Mouse (Mus musculus): Measurements from ENCODE around the gene Ppp1r12b. TPM values are rescaled to one million over a fixed set of nuclear protein-coding genes. Genes with fewer than 3 reads are reported as not detected.

The Ppp1r12b gene
- polyA plus RNA-seq, 1 experiment from 2014 or later = 18.0 TPM

DNA sequence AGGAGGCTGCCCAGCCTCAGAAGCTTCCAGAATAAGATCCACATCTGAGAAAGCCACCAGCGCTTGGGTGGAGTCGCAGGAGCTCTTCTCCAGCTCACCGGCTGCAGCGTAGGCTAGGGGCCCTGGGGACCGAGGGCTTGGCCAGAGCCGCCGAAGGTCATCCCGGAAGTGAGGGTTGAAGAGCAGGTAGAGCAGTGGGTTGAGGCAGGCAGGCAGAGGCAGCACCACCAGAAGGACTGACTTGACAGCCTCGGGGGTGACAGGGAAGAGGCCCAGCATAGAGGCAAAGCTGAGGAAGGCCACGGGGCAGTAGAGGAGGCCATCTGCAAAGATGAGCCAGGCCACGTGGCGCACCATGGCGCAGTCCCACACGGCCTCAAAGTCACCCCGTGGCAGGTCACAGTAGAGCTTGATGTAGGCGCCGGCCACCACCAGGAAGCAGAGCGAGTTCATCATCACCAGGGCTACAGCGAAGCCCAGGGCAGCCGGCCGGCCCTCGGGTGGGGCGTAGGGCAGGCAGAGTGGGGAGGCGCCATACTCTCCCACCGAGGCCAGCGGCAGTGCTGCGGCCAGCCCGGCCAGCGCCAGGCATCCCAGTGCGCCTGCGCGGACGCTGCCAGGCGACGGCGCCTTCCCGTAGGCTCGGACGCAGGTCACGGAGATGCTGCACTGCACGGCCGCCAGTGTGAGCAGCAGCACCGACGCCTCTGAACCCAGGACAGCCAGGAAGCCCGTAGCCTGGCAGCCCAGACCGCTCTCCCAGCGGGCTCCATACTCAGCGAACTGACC, 31.6 kb upstream of the Ppp1r12b start:
- H3K4me3 ChIP-seq (replicated peaks) = peak overlapping the region; percentile 38
- WGBS = 30% methylated on average over 48 of the region's 48 CpGs
- H3K36me3 ChIP-seq = no peaks in the 10 kb centered on the region
- H3K4me1 ChIP-seq (replicated peaks) = peaks cover 8% of the 10 kb centered on the region
- H3K9me3 ChIP-seq = no peaks in the 10 kb centered on the region
- peak; percentile 88 for ATAC-seq
- peak overlapping the region; percentile 89 for H3K4me2 ChIP-seq (replicated peaks)
- H3K27ac ChIP-seq = no peak overlapping the region
- H3K9ac ChIP-seq = peak overlapping the region; percentile 30; the same call in 1 of the 2 replicates
- H3K27me3 ChIP-seq (replicated peaks) = 0 out of 2 replicates have a peak, but pooled peaks cover 4% of the 10 kb centered on the region

GRCm38 (mm10) chr1:134972920-134973319, 17.2 kb upstream of the Ppp1r12b start:
- no peak for ATAC-seq
- 0 out of 2 replicates have a peak, but pooled peaks cover 2% of the 10 kb centered on the region for H3K4me1 ChIP-seq (replicated peaks)
- H3K27me3 ChIP-seq (replicated peaks) = no peaks in the 10 kb centered on the region
- no peak overlapping the region for H3K27ac ChIP-seq
- 0 out of 2 replicates have a peak, but pooled peaks cover 8% of the 10 kb centered on the region for H3K36me3 ChIP-seq
- H3K9me3 ChIP-seq = no peaks in the 10 kb centered on the region
- no peak overlapping the region for H3K4me3 ChIP-seq (replicated peaks)
- H3K9ac ChIP-seq = no peak overlapping the region
- 59% methylated on average over 1 of the region's 1 CpGs for WGBS
- H3K4me2 ChIP-seq (replicated peaks) = no peak overlapping the region

DNA sequence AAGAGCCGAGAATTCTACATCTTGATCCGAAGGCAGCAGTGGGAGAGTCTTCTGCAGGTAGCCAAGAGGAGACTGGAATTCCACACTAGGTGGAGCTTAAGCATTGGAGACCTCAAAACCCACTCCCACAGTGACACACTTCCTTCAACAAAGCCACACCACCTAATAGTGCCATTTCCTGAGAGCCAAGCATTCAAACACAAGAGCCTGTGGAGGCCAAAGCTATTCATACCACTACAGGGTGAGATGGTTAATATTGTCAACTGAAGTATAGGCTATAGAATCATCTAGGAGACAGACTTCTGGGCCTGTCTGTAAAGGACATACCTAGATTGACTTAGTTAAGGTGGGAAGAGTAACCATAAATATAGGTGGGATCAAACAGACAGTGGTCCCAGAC, 9.7 kb upstream of the Ppp1r12b start:
- no peak overlapping the region for H3K4me2 ChIP-seq (replicated peaks)
- 0 out of 2 replicates have a peak, but pooled peaks cover 4% of the 10 kb centered on the region for H3K36me3 ChIP-seq
- no peak overlapping the region for H3K4me3 ChIP-seq (replicated peaks)
- H3K9ac ChIP-seq = no peak overlapping the region
- H3K27me3 ChIP-seq (replicated peaks) = no peaks in the 10 kb centered on the region
- WGBS = 86% methylated on average over 2 of the region's 2 CpGs
- peaks cover 12% of the 10 kb centered on the region; the same call in 1 of the 2 replicates for H3K4me1 ChIP-seq (replicated peaks)
- H3K9me3 ChIP-seq = no peaks in the 10 kb centered on the region
- H3K27ac ChIP-seq = no peak overlapping the region
- ATAC-seq = no peak

- H3K36me3 ChIP-seq = no peaks in the 10 kb centered on the region
- H3K27me3 ChIP-seq (replicated peaks) = no peaks in the 10 kb centered on the region
- H3K4me1 ChIP-seq (replicated peaks) = peaks cover 12% of the 10 kb centered on the region; the same call in 1 of the 2 replicates
- no peaks in the 10 kb centered on the region for H3K9me3 ChIP-seq
- H3K4me2 ChIP-seq (replicated peaks) = peak overlapping the region; percentile 74
- H3K4me3 ChIP-seq (replicated peaks) = peak overlapping the region; percentile 73
- peak; percentile 80 for ATAC-seq
- no peak overlapping the region for H3K27ac ChIP-seq
- peak overlapping the region; percentile 64 for H3K9ac ChIP-seq
- 2% methylated on average over 11 of the region's 11 CpGs for WGBS
These were observed 7.1 kb upstream of the Ppp1r12b start for GRCm38 (mm10) chr1:134962821-134963220.

- Histone ChIP-seq H3K4me2 (replicated peaks) (peak within 1 kb of the TSS; percentile 74), H3K4me3 (replicated peaks) (peak within 1 kb of the TSS; percentile 73), H3K27ac (peak within 1 kb of the TSS; percentile 18; the same call in 1 of the 2 replicates), H3K9me3 (no peaks in the 10 kb centered on the region), H3K36me3 (no peaks in the 10 kb centered on the region), H3K4me1 (replicated peaks) (peaks cover 12% of the 10 kb centered on the region; the same call in 1 of the 2 replicates), H3K27me3 (replicated peaks) (no peaks in the 10 kb centered on the region), H3K9ac (peak within 1 kb of the TSS; percentile 64)
- peak; percentile 100 for ATAC-seq
- 2% methylated on average over 50 of the region's 50 CpGs for WGBS
These were observed 6.5 kb upstream of the Ppp1r12b start, which contains the start of gene Ube2t for GRCm38 (mm10) chr1:134962053-134962803. TSS of gene Ube2t (plus strand) at chr1:134962565.

DNA sequence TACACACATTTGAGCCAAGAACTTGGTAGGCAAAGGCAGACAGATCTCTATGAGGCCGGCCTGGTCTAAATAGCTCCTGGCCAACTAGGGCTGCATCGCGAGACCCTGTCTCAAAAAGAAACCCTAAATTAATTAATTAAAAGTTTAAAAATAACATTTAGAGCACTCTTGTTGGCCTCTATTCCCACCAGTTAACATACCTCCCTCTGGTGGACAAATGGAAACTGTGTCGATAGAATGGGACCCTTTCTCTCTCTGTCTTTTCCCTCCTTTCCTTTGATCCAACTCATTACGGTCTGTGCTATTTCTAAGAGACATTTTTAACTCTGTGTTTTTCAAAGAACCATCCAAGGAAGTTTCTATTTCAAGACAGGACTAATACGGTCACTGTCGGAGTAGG, 4.9 kb upstream of the Ppp1r12b start:
- Histone ChIP-seq H3K4me2 (replicated peaks) (no peak overlapping the region), H3K27ac (no peak overlapping the region), H3K9me3 (no peaks in the 10 kb centered on the region), H3K4me3 (replicated peaks) (no peak overlapping the region), H3K4me1 (replicated peaks) (peaks cover 12% of the 10 kb centered on the region; the same call in 1 of the 2 replicates), H3K27me3 (replicated peaks) (no peaks in the 10 kb centered on the region), H3K9ac (no peak overlapping the region), H3K36me3 (no peaks in the 10 kb centered on the region)
- 63% methylated on average over 7 of the region's 7 CpGs for WGBS
- no peak for ATAC-seq

DNA sequence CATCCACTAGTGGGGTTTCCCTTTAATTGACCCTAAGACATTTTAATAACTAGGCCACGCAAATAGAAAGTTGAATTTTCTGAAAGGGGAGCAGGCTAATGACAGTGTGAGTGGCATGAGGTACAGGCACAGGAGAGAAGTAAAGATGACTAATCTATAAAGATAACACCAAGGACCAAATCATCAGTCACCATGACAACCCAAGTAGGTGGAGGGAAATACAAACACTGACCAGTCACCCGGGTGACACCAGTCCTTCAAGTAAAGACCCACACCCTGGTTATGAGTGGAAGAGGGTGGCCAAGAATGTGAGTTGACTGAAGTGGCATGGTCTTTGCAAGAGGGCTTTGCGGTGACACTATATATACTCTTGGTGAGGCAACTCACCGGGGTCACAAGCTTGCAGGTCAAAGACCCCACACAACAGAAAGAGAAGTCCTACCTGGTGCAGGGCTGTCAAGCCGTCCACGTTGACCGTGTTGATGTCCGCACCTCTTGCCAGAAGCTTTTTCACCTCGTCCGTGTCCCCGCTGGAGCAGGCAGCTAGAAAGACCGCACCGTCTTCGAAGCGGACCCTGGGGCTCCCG, 599 bp downstream of the Ppp1r12b start:
- WGBS = 2% methylated on average over 16 of the region's 16 CpGs
- no peaks in the 10 kb centered on the region for H3K9me3 ChIP-seq
- H3K4me2 ChIP-seq (replicated peaks) = peak overlapping the region; percentile 83
- H3K4me1 ChIP-seq (replicated peaks) = peaks cover 5% of the 10 kb centered on the region; the same call in 1 of the 2 replicates
- peak overlapping the region; percentile 87 for H3K27ac ChIP-seq
- no peaks in the 10 kb centered on the region for H3K27me3 ChIP-seq (replicated peaks)
- peak; percentile 29 for ATAC-seq
- peak overlapping the region; percentile 88 for H3K9ac ChIP-seq
- H3K4me3 ChIP-seq (replicated peaks) = peak overlapping the region; percentile 94
- H3K36me3 ChIP-seq = no peaks in the 10 kb centered on the region

- Histone ChIP-seq H3K27ac (no peak overlapping the region), H3K9me3 (no peaks in the 10 kb centered on the region), H3K4me2 (replicated peaks) (no peak overlapping the region), H3K27me3 (replicated peaks) (no peaks in the 10 kb centered on the region), H3K4me3 (replicated peaks) (no peak overlapping the region), H3K9ac (no peak overlapping the region), H3K36me3 (peaks cover 3% of the 10 kb centered on the region; the same call in 1 of the 2 replicates), H3K4me1 (replicated peaks) (peaks cover 1% of the 10 kb centered on the region; the same call in 1 of the 2 replicates)
- ATAC-seq = no peak
- 90% methylated on average over 3 of the region's 3 CpGs for WGBS
These were observed 5.8 kb downstream of the Ppp1r12b start for GRCm38 (mm10) chr1:134949946-134950345.

DNA sequence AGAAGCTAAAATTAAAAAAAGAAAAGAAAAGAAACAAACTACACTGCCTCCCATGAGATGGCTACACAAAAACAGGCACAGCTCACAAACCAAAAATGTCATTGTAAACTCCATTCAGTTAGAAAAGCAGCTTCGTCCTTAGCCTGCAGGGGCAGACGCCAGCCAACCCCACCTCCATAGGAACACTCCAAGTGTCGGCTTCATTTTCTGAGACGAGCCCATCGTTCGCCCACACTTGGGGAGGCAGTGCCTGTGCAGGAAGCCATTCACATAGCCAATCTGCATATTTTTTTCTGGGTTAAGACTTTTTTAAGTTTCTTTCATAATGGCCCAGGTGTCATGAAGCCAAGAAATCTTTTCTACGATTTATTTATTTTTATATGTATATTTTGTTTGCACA, 8.2 kb downstream of the Ppp1r12b start:
- no peaks in the 10 kb centered on the region for H3K27me3 ChIP-seq (replicated peaks)

GRCm38 (mm10) chr1:134942898-134943297, 12.8 kb downstream of the Ppp1r12b start:
- H3K4me3 ChIP-seq (replicated peaks) = no peak overlapping the region
- no peaks in the 10 kb centered on the region for H3K27me3 ChIP-seq (replicated peaks)
- no peak overlapping the region for H3K4me2 ChIP-seq (replicated peaks)
- H3K36me3 ChIP-seq = peaks cover under 1% of the 10 kb centered on the region; the same call in 1 of the 2 replicates
- 84% methylated on average over 2 of the region's 2 CpGs for WGBS
- no peak overlapping the region for H3K27ac ChIP-seq
- no peaks in the 10 kb centered on the region for H3K4me1 ChIP-seq (replicated peaks)
- H3K9me3 ChIP-seq = no peaks in the 10 kb centered on the region
- no peak overlapping the region for H3K9ac ChIP-seq
- no peak for ATAC-seq

More for the DNA sequence above, 8.2 kb downstream of the Ppp1r12b start:
- 85% methylated on average over 7 of the region's 7 CpGs for WGBS
- no peak overlapping the region for H3K27ac ChIP-seq
- H3K9me3 ChIP-seq = no peaks in the 10 kb centered on the region
- H3K4me1 ChIP-seq (replicated peaks) = no peaks in the 10 kb centered on the region
- H3K4me2 ChIP-seq (replicated peaks) = no peak overlapping the region
- peaks cover 3% of the 10 kb centered on the region; the same call in 1 of the 2 replicates for H3K36me3 ChIP-seq
- no peak overlapping the region for H3K9ac ChIP-seq
- no peak overlapping the region for H3K4me3 ChIP-seq (replicated peaks)
- ATAC-seq = no peak

GRCm38 (mm10) chr1:134940863-134941262, 14.9 kb downstream of the Ppp1r12b start:
- Histone ChIP-seq H3K4me3 (replicated peaks) (no peak overlapping the region), H3K27me3 (replicated peaks) (no peaks in the 10 kb centered on the region), H3K9ac (no peak overlapping the region), H3K9me3 (no peaks in the 10 kb centered on the region), H3K27ac (no peak overlapping the region), H3K4me1 (replicated peaks) (no peaks in the 10 kb centered on the region), H3K36me3 (no peaks in the 10 kb centered on the region), H3K4me2 (replicated peaks) (no peak overlapping the region)
- no peak for ATAC-seq
- 39% methylated on average over 4 of the region's 4 CpGs for WGBS

- Histone ChIP-seq H3K4me3 (replicated peaks) (no peak overlapping the region), H3K27ac (no peak overlapping the region), H3K4me2 (replicated peaks) (no peak overlapping the region), H3K4me1 (replicated peaks) (no peaks in the 10 kb centered on the region), H3K36me3 (no peaks in the 10 kb centered on the region), H3K27me3 (replicated peaks) (no peaks in the 10 kb centered on the region), H3K9ac (no peak overlapping the region), H3K9me3 (no peaks in the 10 kb centered on the region)
- WGBS = 80% methylated on average over 1 of the region's 1 CpGs
- ATAC-seq = no peak
These were observed 17.5 kb downstream of the Ppp1r12b start for GRCm38 (mm10) chr1:134938233-134938632.
